Mouse (Mus musculus) liver, embryonic 12.5 days (tissue): ENCODE measurements around the gene Slc24a3. TPM values are rescaled to one million over a fixed set of nuclear protein-coding genes. Genes with fewer than 3 reads are reported as not detected.

Source experiments
- ATAC-seq: fragments of 200-750 bp; cut with Nextera tagmentation; 2 replicates; pipeline ENCODE4 v1.8.0; 2017; ENCODE audit warnings: moderate number of reproducible peaks, mild to moderate bottlenecking, moderate library complexity
- H3K27ac ChIP-seq: fragments of 300-500 bp; sonication (generic); 2 replicates; pipeline ENCODE4 v1.5.1; 2016; ENCODE audit warnings: mild to moderate bottlenecking
- H3K27me3 ChIP-seq: fragments of 300-500 bp; sonication (generic); replicated peaks from 2 replicates; pipeline ENCODE4 v1.6.1; 2016; ENCODE audit warnings: mild to moderate bottlenecking, moderate library complexity
- H3K36me3 ChIP-seq: fragments of 300-500 bp; sonication (generic); 2 replicates; pipeline ENCODE4 v1.6.1; 2016; ENCODE audit warnings: mild to moderate bottlenecking, moderate library complexity
- H3K4me1 ChIP-seq: fragments of 300-500 bp; sonication (generic); 2 replicates; pipeline ENCODE4 v1.6.1; 2016
- H3K4me2 ChIP-seq: fragments of 300-500 bp; sonication (generic); 2 replicates; pipeline ENCODE4 v1.6.1; 2016; ENCODE audit warnings: mild to moderate bottlenecking, moderate library complexity
- H3K4me3 ChIP-seq: fragments of 300-500 bp; sonication (generic); 2 replicates; pipeline ENCODE4 v1.5.1; 2016; ENCODE audit warnings: mild to moderate bottlenecking, moderate library complexity
- H3K9ac ChIP-seq: fragments of 300-500 bp; sonication (generic); 2 replicates; pipeline ENCODE4 v1.6.1; 2016; ENCODE audit warnings: mild to moderate bottlenecking, moderate library complexity
- H3K9me3 ChIP-seq: fragments of 300-500 bp; sonication (generic); replicated peaks from 2 replicates; pipeline ENCODE4 v1.6.1; 2016; ENCODE audit warnings: mild to moderate bottlenecking, moderate library complexity
- WGBS: fragments of 180-500 bp; shearing (Covaris S2); methylation state at CpG from one replicate; pipeline ENCODE4 v1.1.7; 2016; ENCODE audit not compliant: insufficient replicate concordance; 5-methylcytosine and 5-hydroxymethylcytosine counted together
- polyA plus RNA-seq: library from polyadenylated mRNA; unstranded; fragments of >200 nt; fragmentation: Nextera tagmentation; extraction: Ambion mirVana; gene quantifications from 2 replicates; pipeline ENCODE4 v1.2.1, GENCODE M21; 2016

Gene Slc24a3
- polyA plus RNA-seq, 1 experiment from 2014 or later, result 1.6 TPM

GRCm38 (mm10) chr2:145535307-145535706 is 367.8 kb downstream of the Slc24a3 start:
- Histone ChIP-seq H3K4me3 (no peak overlapping the region), H3K27me3 (no peaks in the 10 kb centered on the region), H3K4me2 (no peak overlapping the region), H3K9ac (no peak overlapping the region), H3K27ac (no peak overlapping the region), H3K36me3 (no peaks in the 10 kb centered on the region), H3K4me1 (no peaks in the 10 kb centered on the region), H3K9me3 (no peaks in the 10 kb centered on the region)
- no peak for ATAC-seq
- WGBS, result 67% methylated on average over 4 of the region's 4 CpGs

- no peak for ATAC-seq
- Histone ChIP-seq H3K4me3 (no peak overlapping the region), H3K36me3 (no peaks in the 10 kb centered on the region), H3K9ac (no peak overlapping the region), H3K9me3 (no peaks in the 10 kb centered on the region), H3K4me1 (no peaks in the 10 kb centered on the region), H3K27ac (no peak overlapping the region), H3K4me2 (no peak overlapping the region), H3K27me3 (no peaks in the 10 kb centered on the region)
- WGBS, result 47% methylated on average over 4 of the region's 4 CpGs
These were observed 368.2 kb downstream of the Slc24a3 start for GRCm38 (mm10) chr2:145535774-145536173.

DNA sequence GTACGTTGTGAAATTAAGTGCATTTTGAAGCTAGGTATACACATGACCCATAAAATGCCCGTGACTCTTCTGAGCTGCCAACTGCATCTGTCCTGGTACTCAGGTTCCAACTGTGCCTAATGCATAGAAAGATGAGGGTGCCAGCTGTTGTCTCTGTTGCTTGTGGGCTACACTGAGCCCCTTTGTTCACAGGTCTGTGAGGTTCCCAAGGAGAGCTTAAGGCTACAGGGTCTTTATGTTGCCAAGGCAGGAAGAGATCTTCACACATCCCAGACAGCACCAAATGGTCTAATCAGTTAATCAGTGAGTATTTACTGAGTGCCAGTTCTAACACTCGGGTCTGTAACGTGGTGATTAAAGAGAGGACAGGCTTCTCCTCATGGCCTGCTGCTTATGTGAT is 369.4 kb downstream of the Slc24a3 start:
- Histone ChIP-seq H3K4me2 (no peak overlapping the region), H3K27me3 (no peaks in the 10 kb centered on the region), H3K9me3 (no peaks in the 10 kb centered on the region), H3K4me1 (no peaks in the 10 kb centered on the region), H3K36me3 (no peaks in the 10 kb centered on the region), H3K27ac (no peak overlapping the region), H3K9ac (no peak overlapping the region), H3K4me3 (no peak overlapping the region)
- ATAC-seq, result no peak
- WGBS, result 48% methylated on average over 4 of the region's 4 CpGs

GRCm38 (mm10) chr2:145541695-145542094 is 374.1 kb downstream of the Slc24a3 start:
- H3K27me3 ChIP-seq, result no peaks in the 10 kb centered on the region
- no peak for ATAC-seq
- no peak overlapping the region for H3K27ac ChIP-seq
- 61% methylated on average over 1 of the region's 1 CpGs for WGBS
- no peaks in the 10 kb centered on the region for H3K4me1 ChIP-seq
- H3K36me3 ChIP-seq, result no peaks in the 10 kb centered on the region
- H3K9me3 ChIP-seq, result no peaks in the 10 kb centered on the region
- no peak overlapping the region for H3K4me3 ChIP-seq
- no peak overlapping the region for H3K4me2 ChIP-seq
- H3K9ac ChIP-seq, result no peak overlapping the region

- Histone ChIP-seq H3K36me3 (no peaks in the 10 kb centered on the region), H3K9ac (no peak overlapping the region), H3K9me3 (no peaks in the 10 kb centered on the region), H3K27me3 (no peaks in the 10 kb centered on the region), H3K4me3 (no peak overlapping the region), H3K4me2 (no peak overlapping the region), H3K27ac (no peak overlapping the region), H3K4me1 (no peaks in the 10 kb centered on the region)
- ATAC-seq, result no peak
- 72% methylated on average over 3 of the region's 3 CpGs for WGBS
These were observed 378.5 kb downstream of the Slc24a3 start for GRCm38 (mm10) chr2:145546071-145546470.

GRCm38 (mm10) chr2:145554722-145555252 is 387.2 kb downstream of the Slc24a3 start:
- H3K36me3 ChIP-seq, result no peaks in the 10 kb centered on the region
- no peak for ATAC-seq
- H3K4me3 ChIP-seq, result no peak overlapping the region
- H3K27me3 ChIP-seq, result no peaks in the 10 kb centered on the region
- no peaks in the 10 kb centered on the region for H3K9me3 ChIP-seq
- H3K27ac ChIP-seq, result no peak overlapping the region
- H3K4me2 ChIP-seq, result no peak overlapping the region
- H3K9ac ChIP-seq, result no peak overlapping the region
- WGBS, result 74% methylated on average over 2 of the region's 2 CpGs
- no peaks in the 10 kb centered on the region for H3K4me1 ChIP-seq

- H3K9ac ChIP-seq, result no peak overlapping the region
- no peak for ATAC-seq
- no peak overlapping the region for H3K4me2 ChIP-seq
- H3K4me1 ChIP-seq, result no peaks in the 10 kb centered on the region
- no peaks in the 10 kb centered on the region for H3K9me3 ChIP-seq
- H3K27me3 ChIP-seq, result no peaks in the 10 kb centered on the region
- H3K27ac ChIP-seq, result no peak overlapping the region
- H3K4me3 ChIP-seq, result no peak overlapping the region
- H3K36me3 ChIP-seq, result no peaks in the 10 kb centered on the region
- WGBS, result 69% methylated on average over 2 of the region's 2 CpGs
These were observed 388.2 kb downstream of the Slc24a3 start for GRCm38 (mm10) chr2:145555713-145556112.

DNA sequence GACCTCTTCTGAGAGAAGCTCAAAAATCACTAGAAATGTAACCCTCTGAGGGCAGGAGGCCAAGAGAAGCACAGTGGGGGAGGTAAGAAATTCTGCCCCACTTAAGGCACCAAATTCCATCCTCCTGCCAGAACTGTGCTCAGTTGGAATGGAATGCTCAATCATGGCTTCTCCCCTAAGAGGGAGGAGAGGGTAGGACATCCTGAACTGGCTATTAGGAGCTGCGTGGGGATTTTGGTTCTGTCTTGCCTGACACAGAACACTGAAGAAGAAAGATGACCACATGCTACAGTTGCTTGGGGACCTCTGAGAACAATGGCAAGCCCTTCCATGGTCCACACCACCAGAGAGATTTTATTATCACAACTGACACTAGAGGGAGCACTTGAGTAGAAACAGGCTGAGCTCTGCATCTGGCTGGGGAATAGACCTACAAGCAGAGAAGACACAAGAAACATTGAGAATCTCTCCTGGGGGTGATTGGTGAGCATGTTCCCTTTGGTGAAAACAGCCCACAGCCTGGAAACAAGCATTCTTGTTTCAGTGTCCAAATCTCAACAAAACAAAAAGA is 389.9 kb downstream of the Slc24a3 start:
- no peaks in the 10 kb centered on the region for H3K4me1 ChIP-seq
- no peak overlapping the region for H3K4me3 ChIP-seq
- no peaks in the 10 kb centered on the region for H3K9me3 ChIP-seq
- ATAC-seq, result no peak
- H3K36me3 ChIP-seq, result no peaks in the 10 kb centered on the region
- no peaks in the 10 kb centered on the region for H3K27me3 ChIP-seq
- WGBS, result 21% methylated on average over 1 of the region's 1 CpGs
- H3K4me2 ChIP-seq, result no peak overlapping the region
- no peak overlapping the region for H3K9ac ChIP-seq
- H3K27ac ChIP-seq, result no peak overlapping the region

DNA sequence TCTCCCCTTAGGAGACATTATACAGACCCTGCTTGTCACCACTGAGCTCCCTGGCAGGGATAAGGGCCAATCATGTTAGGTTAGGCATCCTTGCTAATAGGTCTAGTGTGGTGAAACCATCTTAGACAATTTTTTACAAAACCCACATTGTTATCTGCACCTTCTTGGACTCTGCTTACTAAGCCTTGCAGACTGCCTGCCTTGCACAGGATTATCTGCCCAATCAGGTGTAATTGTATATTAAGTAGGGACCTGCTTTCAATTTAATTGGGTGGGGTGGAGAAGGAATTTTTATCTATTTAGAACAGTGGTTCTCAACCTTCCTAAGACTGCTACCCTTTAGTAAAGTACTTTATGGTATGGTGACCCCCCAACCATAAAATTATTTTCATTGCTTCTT is 394.9 kb downstream of the Slc24a3 start:
- H3K9me3 ChIP-seq, result no peaks in the 10 kb centered on the region
- H3K27me3 ChIP-seq, result no peaks in the 10 kb centered on the region
- H3K4me3 ChIP-seq, result no peak overlapping the region
- peaks cover 4% of the 10 kb centered on the region; the same call in 1 of the 2 replicates for H3K4me1 ChIP-seq
- no peaks in the 10 kb centered on the region for H3K36me3 ChIP-seq
- ATAC-seq, result peak; percentile 51
- no peak overlapping the region for H3K4me2 ChIP-seq
- H3K9ac ChIP-seq, result no peak overlapping the region
- H3K27ac ChIP-seq, result no peak overlapping the region

GRCm38 (mm10) chr2:145564596-145564995 is 397.0 kb downstream of the Slc24a3 start:
- no peak for ATAC-seq
- Histone ChIP-seq H3K4me1 (peaks cover 4% of the 10 kb centered on the region; the same call in 1 of the 2 replicates), H3K4me2 (no peak overlapping the region), H3K4me3 (no peak overlapping the region), H3K9ac (no peak overlapping the region), H3K27me3 (no peaks in the 10 kb centered on the region), H3K9me3 (no peaks in the 10 kb centered on the region), H3K27ac (no peak overlapping the region), H3K36me3 (no peaks in the 10 kb centered on the region)
- WGBS, result 76% methylated on average over 8 of the region's 8 CpGs

- Histone ChIP-seq H3K4me1 (peaks cover 4% of the 10 kb centered on the region; the same call in 1 of the 2 replicates), H3K4me3 (no peak overlapping the region), H3K9ac (no peak overlapping the region), H3K27ac (no peak overlapping the region), H3K4me2 (no peak overlapping the region), H3K36me3 (no peaks in the 10 kb centered on the region), H3K9me3 (no peaks in the 10 kb centered on the region), H3K27me3 (no peaks in the 10 kb centered on the region)
- no peak for ATAC-seq
- WGBS, result 53% methylated on average over 2 of the region's 2 CpGs
These were observed 399.4 kb downstream of the Slc24a3 start for GRCm38 (mm10) chr2:145566904-145567303.

DNA sequence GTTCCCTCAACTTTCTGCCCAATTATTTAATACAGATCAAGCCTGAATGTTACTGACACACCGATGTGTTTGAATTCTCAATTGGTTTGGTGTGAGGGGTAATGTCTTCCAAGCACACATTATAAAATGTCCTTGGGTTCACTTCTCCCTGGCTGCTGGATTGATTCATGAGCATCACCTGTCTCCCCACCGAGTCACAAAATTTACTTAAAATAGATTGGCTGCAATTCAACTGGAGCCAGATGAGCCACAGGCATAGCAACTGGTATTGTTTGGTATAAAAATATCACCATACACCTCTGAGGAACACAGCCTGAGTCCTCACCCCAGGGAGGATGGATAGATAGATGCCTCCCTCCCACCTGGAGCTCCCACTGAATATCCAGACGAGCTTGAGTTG is 404.4 kb downstream of the Slc24a3 start:
- Histone ChIP-seq H3K36me3 (no peaks in the 10 kb centered on the region), H3K27me3 (no peaks in the 10 kb centered on the region), H3K4me2 (no peak overlapping the region), H3K4me1 (no peaks in the 10 kb centered on the region), H3K4me3 (no peak overlapping the region), H3K27ac (no peak overlapping the region), H3K9me3 (no peaks in the 10 kb centered on the region), H3K9ac (no peak overlapping the region)
- no peak for ATAC-seq
- WGBS, result 73% methylated on average over 3 of the region's 3 CpGs

- 56% methylated on average over 4 of the region's 4 CpGs for WGBS
- Histone ChIP-seq H3K4me3 (no peak overlapping the region), H3K9ac (no peak overlapping the region), H3K27me3 (no peaks in the 10 kb centered on the region), H3K9me3 (no peaks in the 10 kb centered on the region), H3K4me1 (no peaks in the 10 kb centered on the region), H3K36me3 (no peaks in the 10 kb centered on the region), H3K4me2 (no peak overlapping the region), H3K27ac (no peak overlapping the region)
- no peak for ATAC-seq
These were observed 406.6 kb downstream of the Slc24a3 start for GRCm38 (mm10) chr2:145574148-145574547.
